Mouse (Mus musculus) fibroblast of lung, adult 2 months (primary cell): ENCODE measurements around the gene Polg2.

Experiments used
- DNase-seq: peaks from one replicate; pipeline ENCODE4 v3.0.0-alpha.2; 2011; ENCODE audit warnings: low read depth

Polg2 gene

DNA sequence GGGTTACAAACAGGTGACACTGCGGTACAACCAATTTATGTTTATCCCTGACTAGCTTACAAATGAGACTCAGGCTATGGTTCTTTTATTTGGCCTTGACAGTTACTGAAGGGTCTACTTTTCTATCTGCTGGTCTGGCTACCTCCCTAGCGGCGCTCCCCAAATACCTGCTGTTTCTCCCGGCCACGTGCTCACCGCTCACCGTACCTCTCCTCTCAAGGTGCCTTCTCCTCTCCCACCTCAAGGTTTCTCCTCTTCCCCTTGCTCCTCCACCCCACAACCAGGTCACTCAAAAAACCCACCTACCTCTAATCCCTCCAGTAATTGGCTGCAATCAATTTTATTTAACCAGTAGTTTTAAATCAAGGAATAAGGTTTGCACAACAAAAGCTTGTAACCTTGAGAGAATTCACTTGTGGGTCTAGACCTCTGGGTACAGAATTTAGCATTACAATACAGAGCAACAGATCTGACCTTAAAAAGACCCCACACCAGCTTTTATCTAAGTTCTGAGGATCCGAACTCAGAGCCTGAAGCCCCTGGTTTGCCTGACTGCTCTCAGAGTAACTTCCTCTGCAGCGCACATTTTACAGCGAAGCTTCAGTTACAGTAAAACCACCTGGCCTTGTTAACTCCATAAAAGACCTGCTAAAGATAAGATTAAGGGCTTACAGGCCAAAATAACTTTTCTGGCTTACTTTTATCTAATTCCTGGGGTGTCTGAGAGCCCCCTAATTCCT, 55.0 kb downstream of the Polg2 start:
- DNase-seq, result no peak

DNA sequence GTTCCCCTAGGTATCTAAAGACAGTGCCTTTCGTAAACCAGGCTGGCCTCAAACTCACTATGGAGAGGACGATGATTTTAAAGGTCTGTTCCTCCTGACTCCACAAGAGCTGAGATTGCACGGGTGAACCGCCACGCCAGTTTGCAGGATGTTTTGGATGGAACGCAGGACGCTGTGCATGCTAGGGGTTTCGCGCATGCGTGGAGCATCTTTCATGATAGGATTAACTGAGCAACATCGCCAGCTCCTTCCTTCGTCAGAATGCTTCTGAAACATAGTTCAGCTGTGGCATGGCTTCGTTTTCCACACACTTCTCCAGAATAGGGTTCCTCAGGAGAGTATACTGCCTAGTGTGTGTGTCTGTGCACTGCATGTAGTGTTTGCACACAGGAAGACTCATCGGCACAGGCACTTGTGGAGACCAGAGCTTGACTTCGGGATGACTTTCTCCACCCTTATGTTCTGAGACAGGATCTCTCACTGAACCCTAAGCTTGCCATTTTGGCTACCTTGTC, 55.7 kb downstream of the Polg2 start:
- no peak for DNase-seq

DNA sequence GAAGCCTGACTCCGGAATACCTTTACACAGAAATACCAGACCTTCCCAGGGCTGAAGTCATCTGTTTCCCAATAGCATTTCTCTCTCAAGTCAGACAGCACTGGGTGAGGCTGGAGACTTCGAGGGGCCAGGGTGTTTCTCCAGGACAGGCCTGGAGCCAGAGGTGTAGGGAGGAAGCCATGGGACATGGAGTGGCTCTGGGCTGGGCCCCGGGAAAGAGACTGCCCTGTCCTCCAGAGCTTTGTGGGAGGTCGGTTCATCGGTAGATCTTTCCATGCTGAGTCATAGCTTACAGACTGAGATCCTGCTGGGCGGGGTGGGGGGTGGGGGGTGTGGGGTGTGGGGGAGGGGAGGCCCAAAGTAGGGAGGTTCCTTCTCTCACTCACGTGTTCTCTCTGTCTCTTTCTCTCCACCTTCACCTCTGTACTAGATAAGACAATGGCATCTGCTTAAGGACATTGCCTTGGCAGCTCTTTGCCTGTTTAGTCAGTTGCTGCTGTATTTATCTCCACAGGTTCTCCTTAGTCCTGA, 56.4 kb downstream of the Polg2 start:
- peak; percentile 63 for DNase-seq

DNA sequence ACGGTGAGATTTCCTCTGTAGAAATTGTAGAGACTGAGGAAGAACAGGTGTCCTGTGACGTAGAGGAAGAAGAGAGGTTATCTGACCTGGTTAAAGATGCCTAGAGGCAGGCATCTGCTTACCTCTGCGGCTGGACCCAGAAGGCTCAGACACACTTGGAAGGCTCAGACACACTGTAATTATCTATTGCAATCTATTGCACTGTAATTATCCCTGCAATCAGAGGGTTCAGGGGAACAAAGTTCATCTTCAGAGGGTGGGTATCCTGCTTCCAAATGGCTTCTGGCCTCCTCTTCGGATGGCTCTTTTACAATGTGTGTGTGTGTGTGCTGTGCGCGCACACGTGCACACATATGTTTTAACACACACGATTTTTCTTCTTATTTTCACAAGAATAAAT, 59.0 kb downstream of the Polg2 start:
- DNase-seq, result no peak
